Mouse (Mus musculus): Measurements from ENCODE around the gene Adamts16. TPM values are rescaled to one million over a fixed set of nuclear protein-coding genes. Genes with fewer than 3 reads are reported as not detected.

The Adamts16 gene
- polyA plus RNA-seq, 1 experiment from 2014 or later = 0.31 TPM

DNA sequence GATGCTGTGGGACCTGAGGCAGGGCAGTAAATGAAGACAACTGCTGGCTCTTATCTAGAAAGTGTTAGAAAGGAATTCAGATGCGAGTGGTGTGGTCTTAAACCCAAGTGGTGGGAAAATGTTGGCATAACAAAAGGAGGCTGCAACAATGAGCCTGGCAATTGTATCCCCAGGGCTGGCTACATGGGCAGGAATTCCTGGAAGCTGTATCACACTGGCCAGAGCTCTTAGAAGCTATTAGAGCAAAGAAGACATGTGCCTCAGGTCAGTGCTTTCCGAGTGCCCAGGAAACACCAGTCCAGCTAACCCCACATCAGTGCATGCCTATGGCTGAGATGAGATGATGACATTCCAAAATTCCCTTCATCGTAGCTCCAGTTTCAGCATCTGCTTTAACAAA, 42.3 kb downstream of the Adamts16 start:
- no peak for ATAC-seq (ENCODE audit: insufficient number of reproducible peaks, insufficient read depth, low FRiP score, low read depth)
- 37% methylated on average over 3 of the region's 3 CpGs for WGBS
- Histone ChIP-seq H3K4me2 (ENCODE audit: low read length) (no peak overlapping the region), H3K9ac (ENCODE audit: low read length) (no peak overlapping the region), H3K27ac (replicated peaks in 1 of 2; ENCODE audit: control insufficient read depth in 1 of 2, insufficient read depth in 1 of 2, low read depth in 2 of 2, low read length in 2 of 2) (no peak overlapping the region), H3K9me3 (ENCODE audit: control insufficient read depth, low read length) (no peaks in the 10 kb centered on the region), H3K4me3 (ENCODE audit: control insufficient read depth in 1 of 2, insufficient read depth in 1 of 2, low read depth in 1 of 2, low read length in 2 of 2) (no peak overlapping the region), H3K36me3 (ENCODE audit: control insufficient read depth, insufficient read depth, low read length) (no peaks in the 10 kb centered on the region), H3K4me1 (ENCODE audit: control insufficient read depth in 2 of 2, insufficient read depth in 2 of 2, low read length in 2 of 2) (peaks cover 3 to 14% of the 10 kb centered on the region in 2 experiments), H3K27me3 (ENCODE audit: control insufficient read depth, insufficient read depth, low read length) (no peaks in the 10 kb centered on the region)

DNA sequence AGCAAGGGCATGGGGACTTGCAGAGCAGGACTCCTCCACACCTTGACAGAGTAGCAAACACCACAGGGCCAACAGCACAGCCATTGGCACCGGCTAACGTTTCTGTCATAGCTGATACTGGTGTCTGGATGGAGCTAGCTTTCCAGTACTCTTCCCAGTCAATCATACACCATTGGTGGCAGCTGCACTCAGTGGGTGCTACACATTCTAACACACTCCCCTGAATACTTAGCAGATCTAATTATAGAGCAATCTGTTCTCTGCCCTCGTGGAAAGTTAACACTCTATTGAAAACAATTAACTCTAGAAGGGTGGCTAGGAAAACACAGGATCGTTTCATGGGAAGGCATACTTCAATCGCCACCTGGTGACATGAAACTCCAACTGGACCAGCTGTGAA, 43.2 kb downstream of the Adamts16 start:
- no peak overlapping the region for H3K4me3 ChIP-seq (ENCODE audit: control insufficient read depth in 1 of 2, insufficient read depth in 1 of 2, low read depth in 1 of 2, low read length in 2 of 2)
- no peak overlapping the region for H3K4me2 ChIP-seq (ENCODE audit: low read length)
- WGBS = 28% methylated on average over 5 of the region's 5 CpGs
- no peaks in the 10 kb centered on the region for H3K9me3 ChIP-seq (ENCODE audit: control insufficient read depth, low read length)
- no peak overlapping the region for H3K27ac ChIP-seq (replicated peaks in 1 of 2; ENCODE audit: control insufficient read depth in 1 of 2, insufficient read depth in 1 of 2, low read depth in 2 of 2, low read length in 2 of 2)
- no peak overlapping the region for H3K9ac ChIP-seq (ENCODE audit: low read length)
- H3K27me3 ChIP-seq (ENCODE audit: control insufficient read depth, insufficient read depth, low read length) = no peaks in the 10 kb centered on the region
- no peaks in the 10 kb centered on the region for H3K36me3 ChIP-seq (ENCODE audit: control insufficient read depth, insufficient read depth, low read length)
- ATAC-seq (ENCODE audit: insufficient number of reproducible peaks, insufficient read depth, low FRiP score, low read depth) = no peak
- H3K4me1 ChIP-seq (ENCODE audit: control insufficient read depth in 2 of 2, insufficient read depth in 2 of 2, low read length in 2 of 2) = peaks cover 3 to 14% of the 10 kb centered on the region in 2 experiments

DNA sequence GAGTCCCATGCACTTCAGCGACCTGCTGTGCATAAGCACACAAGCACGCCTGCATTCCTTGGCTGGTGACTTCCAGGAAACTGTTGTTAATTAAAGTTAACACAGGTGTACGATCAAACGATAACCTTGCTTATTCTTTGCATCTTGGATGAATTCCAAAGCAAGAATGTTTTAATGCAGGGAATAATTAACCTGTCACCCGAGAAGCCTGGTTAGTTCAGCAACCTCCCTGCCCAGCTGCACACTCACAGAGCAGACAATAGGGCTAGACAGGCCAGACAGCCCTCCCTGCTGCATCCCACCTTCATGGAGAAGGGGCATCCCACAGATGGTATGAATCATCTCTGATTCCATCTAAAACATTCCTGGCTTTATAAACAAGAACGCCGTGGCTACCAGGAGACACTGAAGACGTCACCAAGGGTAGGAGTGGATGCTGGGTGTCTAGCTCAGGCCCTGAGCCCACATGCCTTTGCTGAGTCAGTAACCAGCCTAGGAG, 47.5 kb downstream of the Adamts16 start:
- WGBS = 71% methylated on average over 8 of the region's 8 CpGs
- no peak for ATAC-seq (ENCODE audit: insufficient number of reproducible peaks, insufficient read depth, low FRiP score, low read depth)
- no peak overlapping the region for H3K4me2 ChIP-seq (ENCODE audit: low read length)
- H3K27ac ChIP-seq (replicated peaks in 1 of 2; ENCODE audit: control insufficient read depth in 1 of 2, insufficient read depth in 1 of 2, low read depth in 2 of 2, low read length in 2 of 2) = no peak overlapping the region
- H3K4me1 ChIP-seq (ENCODE audit: control insufficient read depth in 2 of 2, insufficient read depth in 2 of 2, low read length in 2 of 2) = peaks cover 3 to 10% of the 10 kb centered on the region in 2 experiments
- H3K9ac ChIP-seq (ENCODE audit: low read length) = no peak overlapping the region
- no peaks in the 10 kb centered on the region for H3K27me3 ChIP-seq (ENCODE audit: control insufficient read depth, insufficient read depth, low read length)
- H3K36me3 ChIP-seq (ENCODE audit: control insufficient read depth, insufficient read depth, low read length) = no peaks in the 10 kb centered on the region
- H3K9me3 ChIP-seq (ENCODE audit: control insufficient read depth, low read length) = no peaks in the 10 kb centered on the region
- H3K4me3 ChIP-seq (ENCODE audit: control insufficient read depth in 1 of 2, insufficient read depth in 1 of 2, low read depth in 1 of 2, low read length in 2 of 2) = no peak overlapping the region

DNA sequence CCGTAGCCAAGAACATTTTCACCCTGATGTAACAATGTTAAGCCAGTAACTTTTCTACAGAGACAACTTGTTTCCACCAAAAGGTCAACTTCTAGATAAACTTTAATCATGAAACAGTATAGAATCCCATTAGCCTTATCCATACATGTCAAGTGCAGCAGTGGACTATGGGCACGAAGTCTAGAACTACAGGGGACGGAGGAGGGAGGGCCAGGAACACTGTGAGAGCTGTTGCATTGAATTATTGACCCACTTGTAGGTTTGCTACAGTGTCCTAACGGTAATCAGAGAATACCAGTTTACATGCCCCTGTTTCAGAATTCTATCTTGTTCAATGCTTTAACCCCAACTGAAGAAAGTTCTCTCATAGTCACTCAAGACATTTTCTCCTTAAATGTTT, 48.0 kb downstream of the Adamts16 start:
- Histone ChIP-seq H3K4me3 (ENCODE audit: control insufficient read depth in 1 of 2, insufficient read depth in 1 of 2, low read depth in 1 of 2, low read length in 2 of 2) (no peak overlapping the region), H3K9me3 (ENCODE audit: control insufficient read depth, low read length) (no peaks in the 10 kb centered on the region), H3K9ac (ENCODE audit: low read length) (no peak overlapping the region), H3K27ac (replicated peaks in 1 of 2; ENCODE audit: control insufficient read depth in 1 of 2, insufficient read depth in 1 of 2, low read depth in 2 of 2, low read length in 2 of 2) (no peak overlapping the region), H3K27me3 (ENCODE audit: control insufficient read depth, insufficient read depth, low read length) (0 out of 2 replicates have a peak, but pooled peaks cover under 1% of the 10 kb centered on the region), H3K4me2 (ENCODE audit: low read length) (no peak overlapping the region), H3K4me1 (ENCODE audit: control insufficient read depth in 2 of 2, insufficient read depth in 2 of 2, low read length in 2 of 2) (peaks cover 2 to 6% of the 10 kb centered on the region in 2 experiments; a peak in 3 of 4 replicates), H3K36me3 (ENCODE audit: control insufficient read depth, insufficient read depth, low read length) (no peaks in the 10 kb centered on the region)
- ATAC-seq (ENCODE audit: insufficient number of reproducible peaks, insufficient read depth, low FRiP score, low read depth) = no peak
- WGBS = 67% methylated on average over 4 of the region's 4 CpGs

DNA sequence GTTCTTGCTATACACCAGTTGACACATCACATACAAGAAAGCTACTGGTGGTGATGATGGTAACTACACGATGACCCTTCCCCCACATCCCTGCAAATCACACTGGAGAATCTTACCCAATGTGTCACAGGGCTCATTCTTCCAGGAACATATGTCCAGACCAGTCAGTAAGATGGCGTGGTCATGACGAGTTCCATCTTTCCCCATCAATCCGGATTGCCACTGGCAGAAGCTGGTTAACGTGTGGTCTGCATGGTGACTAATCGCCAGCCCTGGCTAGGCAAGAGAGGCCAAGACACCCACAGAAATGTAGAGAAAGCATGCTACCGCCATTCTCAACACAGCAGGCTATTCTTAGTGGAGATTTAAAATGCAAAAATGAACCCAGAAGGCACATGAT, 48.7 kb downstream of the Adamts16 start:
- H3K9ac ChIP-seq (ENCODE audit: low read length) = no peak overlapping the region
- no peak overlapping the region for H3K4me3 ChIP-seq (ENCODE audit: control insufficient read depth in 1 of 2, insufficient read depth in 1 of 2, low read depth in 1 of 2, low read length in 2 of 2)
- no peak overlapping the region for H3K27ac ChIP-seq (replicated peaks in 1 of 2; ENCODE audit: control insufficient read depth in 1 of 2, insufficient read depth in 1 of 2, low read depth in 2 of 2, low read length in 2 of 2)
- H3K9me3 ChIP-seq (ENCODE audit: control insufficient read depth, low read length) = no peaks in the 10 kb centered on the region
- H3K36me3 ChIP-seq (ENCODE audit: control insufficient read depth, insufficient read depth, low read length) = no peaks in the 10 kb centered on the region
- H3K4me2 ChIP-seq (ENCODE audit: low read length) = no peak overlapping the region
- no peak for ATAC-seq (ENCODE audit: insufficient number of reproducible peaks, insufficient read depth, low FRiP score, low read depth)
- 0 out of 2 replicates have a peak, but pooled peaks cover 3% of the 10 kb centered on the region for H3K27me3 ChIP-seq (ENCODE audit: control insufficient read depth, insufficient read depth, low read length)
- peaks cover 0 to 2% of the 10 kb centered on the region in 2 experiments; a peak in 2 of 4 replicates for H3K4me1 ChIP-seq (ENCODE audit: control insufficient read depth in 2 of 2, insufficient read depth in 2 of 2, low read length in 2 of 2)
- 82% methylated on average over 7 of the region's 7 CpGs for WGBS

DNA sequence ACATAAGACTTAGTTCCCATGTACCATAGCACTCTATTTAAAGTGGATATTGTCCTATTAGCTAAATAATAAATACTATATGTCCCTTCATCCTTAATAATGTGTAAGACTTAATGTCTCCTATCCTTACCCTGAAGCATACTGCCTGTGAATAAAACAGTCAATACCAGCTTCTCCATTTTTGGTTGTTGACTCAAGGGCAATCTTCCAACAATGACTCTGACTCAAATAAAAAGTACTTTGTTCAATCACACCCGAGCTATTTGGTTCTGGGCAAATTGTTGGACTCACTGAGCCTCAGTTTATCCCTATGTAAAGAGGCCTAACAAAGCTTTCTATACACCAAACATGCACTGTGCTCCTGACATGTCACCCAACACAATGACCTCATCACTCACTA, 51.8 kb downstream of the Adamts16 start:
- no peaks in the 10 kb centered on the region; a peak in 1 of 4 replicates for H3K4me1 ChIP-seq (ENCODE audit: control insufficient read depth in 2 of 2, insufficient read depth in 2 of 2, low read length in 2 of 2)
- H3K4me2 ChIP-seq (ENCODE audit: low read length) = no peak overlapping the region
- ATAC-seq (ENCODE audit: insufficient number of reproducible peaks, insufficient read depth, low FRiP score, low read depth) = no peak
- H3K27ac ChIP-seq (replicated peaks in 1 of 2; ENCODE audit: control insufficient read depth in 1 of 2, insufficient read depth in 1 of 2, low read depth in 2 of 2, low read length in 2 of 2) = no peak overlapping the region
- H3K36me3 ChIP-seq (ENCODE audit: control insufficient read depth, insufficient read depth, low read length) = no peaks in the 10 kb centered on the region
- H3K9ac ChIP-seq (ENCODE audit: low read length) = no peak overlapping the region
- no peaks in the 10 kb centered on the region for H3K9me3 ChIP-seq (ENCODE audit: control insufficient read depth, low read length)
- H3K4me3 ChIP-seq (ENCODE audit: control insufficient read depth in 1 of 2, insufficient read depth in 1 of 2, low read depth in 1 of 2, low read length in 2 of 2) = no peak overlapping the region
- 49% methylated on average over 1 of the region's 1 CpGs for WGBS
- H3K27me3 ChIP-seq (ENCODE audit: control insufficient read depth, insufficient read depth, low read length) = 0 out of 2 replicates have a peak, but pooled peaks cover 3% of the 10 kb centered on the region

DNA sequence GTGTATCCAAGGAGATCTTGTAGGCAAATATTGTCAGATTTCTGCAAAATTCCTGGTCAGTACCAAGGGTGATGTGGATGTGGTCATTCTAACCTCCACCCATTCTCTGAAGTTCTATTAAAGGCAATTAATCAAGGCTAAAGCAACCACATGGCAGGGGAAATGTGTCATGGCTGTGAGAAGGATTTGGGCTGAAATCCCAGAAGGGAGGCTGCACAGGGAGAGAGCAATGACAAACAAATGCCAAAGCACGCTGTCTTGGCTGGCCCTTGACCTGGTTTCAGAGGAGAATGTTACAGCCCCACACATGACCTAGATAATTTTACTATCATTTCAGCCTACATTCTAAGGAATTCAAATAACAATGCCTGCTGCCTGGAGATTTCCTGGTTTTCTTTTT, 52.6 kb downstream of the Adamts16 start:
- H3K4me2 ChIP-seq (ENCODE audit: low read length) = no peak overlapping the region
- H3K9me3 ChIP-seq (ENCODE audit: control insufficient read depth, low read length) = no peaks in the 10 kb centered on the region
- no peak overlapping the region for H3K9ac ChIP-seq (ENCODE audit: low read length)
- no peak overlapping the region for H3K4me3 ChIP-seq (ENCODE audit: control insufficient read depth in 1 of 2, insufficient read depth in 1 of 2, low read depth in 1 of 2, low read length in 2 of 2)
- no peak for ATAC-seq (ENCODE audit: insufficient number of reproducible peaks, insufficient read depth, low FRiP score, low read depth)
- 62% methylated on average over 1 of the region's 1 CpGs for WGBS
- H3K27ac ChIP-seq (replicated peaks in 1 of 2; ENCODE audit: control insufficient read depth in 1 of 2, insufficient read depth in 1 of 2, low read depth in 2 of 2, low read length in 2 of 2) = no peak overlapping the region
- no peaks in the 10 kb centered on the region for H3K36me3 ChIP-seq (ENCODE audit: control insufficient read depth, insufficient read depth, low read length)
- H3K4me1 ChIP-seq (ENCODE audit: control insufficient read depth in 2 of 2, insufficient read depth in 2 of 2, low read length in 2 of 2) = no peaks in the 10 kb centered on the region; a peak in 1 of 4 replicates
- H3K27me3 ChIP-seq (ENCODE audit: control insufficient read depth, insufficient read depth, low read length) = 0 out of 2 replicates have a peak, but pooled peaks cover 3% of the 10 kb centered on the region

DNA sequence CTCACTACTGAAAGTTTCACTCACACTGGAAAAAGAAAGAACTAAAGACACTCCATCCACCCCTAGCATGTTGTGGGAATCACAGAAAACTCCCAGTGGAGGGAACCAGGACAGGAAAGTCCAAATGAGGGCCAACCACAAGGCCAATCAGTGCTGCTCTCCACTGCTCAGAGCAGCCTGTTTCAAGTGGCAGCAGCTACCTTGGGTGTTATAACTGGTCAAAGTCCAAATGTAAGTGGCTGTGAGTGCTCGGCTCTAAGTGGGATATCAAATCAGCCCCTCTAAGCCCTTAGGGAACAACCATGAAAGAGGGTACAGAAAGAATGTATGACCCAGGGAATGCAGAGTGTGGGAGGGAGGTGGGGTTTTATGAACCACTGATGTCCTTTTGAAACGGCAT, 56.5 kb downstream of the Adamts16 start:
- no peak overlapping the region for H3K27ac ChIP-seq (replicated peaks in 1 of 2; ENCODE audit: control insufficient read depth in 1 of 2, insufficient read depth in 1 of 2, low read depth in 2 of 2, low read length in 2 of 2)
- WGBS = 59% methylated on average over 2 of the region's 2 CpGs
- ATAC-seq (ENCODE audit: insufficient number of reproducible peaks, insufficient read depth, low FRiP score, low read depth) = no peak
- H3K9me3 ChIP-seq (ENCODE audit: control insufficient read depth, low read length) = no peaks in the 10 kb centered on the region
- H3K27me3 ChIP-seq (ENCODE audit: control insufficient read depth, insufficient read depth, low read length) = 0 out of 2 replicates have a peak, but pooled peaks cover 3% of the 10 kb centered on the region
- no peaks in the 10 kb centered on the region for H3K36me3 ChIP-seq (ENCODE audit: control insufficient read depth, insufficient read depth, low read length)
- no peak overlapping the region for H3K9ac ChIP-seq (ENCODE audit: low read length)
- H3K4me1 ChIP-seq (ENCODE audit: control insufficient read depth in 2 of 2, insufficient read depth in 2 of 2, low read length in 2 of 2) = no peaks in the 10 kb centered on the region; a peak in 1 of 4 replicates
- no peak overlapping the region for H3K4me3 ChIP-seq (ENCODE audit: control insufficient read depth in 1 of 2, insufficient read depth in 1 of 2, low read depth in 1 of 2, low read length in 2 of 2)
- H3K4me2 ChIP-seq (ENCODE audit: low read length) = no peak overlapping the region
